Mouse (Mus musculus) cerebellum, adult 11 months (tissue): ENCODE results near the gene 4930426L09Rik.
"Not testable (repeated sequence)": the region's sequence is repeated elsewhere in the genome, so short reads cannot be mapped to it uniquely, and the experiment has no call there.

ENCODE experiments used
- DNase-seq: peaks from one replicate; pipeline ENCODE4 v3.0.0; 2022

The 4930426L09Rik gene

DNA sequence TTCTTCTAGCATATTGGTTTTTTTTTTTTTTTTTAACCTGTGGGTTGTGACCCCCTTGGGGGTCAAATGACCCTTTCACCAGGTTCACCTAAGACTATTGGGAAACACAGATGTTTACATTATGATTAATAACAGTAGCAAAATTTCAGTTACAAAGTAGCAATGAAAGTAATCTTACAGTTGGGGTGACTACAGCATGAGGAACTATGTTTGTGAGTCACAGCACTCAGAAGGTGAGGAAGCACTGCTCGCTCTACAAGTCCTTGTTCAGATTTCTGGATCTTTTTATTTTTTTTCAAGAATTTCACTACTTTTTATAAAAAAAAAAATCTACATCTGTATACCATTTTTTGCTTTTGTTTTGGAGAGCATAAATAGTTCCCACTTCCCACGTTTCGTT, 26.6 kb upstream of the 4930426L09Rik start:
- no peak for DNase-seq

DNA sequence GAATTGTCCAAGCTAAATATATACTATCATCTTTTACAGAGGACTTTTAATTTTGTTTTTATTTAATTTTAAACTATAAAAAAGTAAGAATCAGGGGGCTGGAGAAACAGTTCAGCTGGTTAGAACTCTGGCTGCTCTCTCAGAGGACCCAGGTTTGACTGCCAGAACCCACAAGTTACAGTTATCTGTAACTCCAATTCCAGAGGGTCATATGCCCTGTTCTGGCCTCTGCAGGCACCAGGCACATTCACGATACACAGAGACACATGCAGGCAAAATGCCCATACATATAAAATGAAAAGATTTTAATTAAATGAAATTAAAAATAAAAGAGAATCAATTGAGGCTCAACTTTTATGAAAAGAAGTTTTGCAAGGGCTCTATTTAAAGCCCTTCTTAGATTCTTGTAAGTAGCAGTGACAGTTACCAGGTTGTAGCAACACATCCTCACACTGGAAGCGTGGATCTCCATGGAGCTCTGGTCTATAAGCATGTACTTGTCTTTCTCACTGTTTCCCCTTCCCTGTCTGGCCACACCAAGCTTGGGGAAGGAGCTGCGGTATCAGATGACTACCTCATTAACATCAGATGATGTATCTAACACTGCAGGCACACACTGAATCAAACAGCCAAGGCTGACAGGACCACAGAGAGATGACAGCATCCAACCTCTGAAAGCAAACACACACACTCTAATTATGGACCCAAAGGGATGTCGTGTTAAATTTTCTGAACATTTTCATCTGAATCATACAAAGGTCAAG, 23.1 kb upstream of the 4930426L09Rik start:
- no peak for DNase-seq

DNA sequence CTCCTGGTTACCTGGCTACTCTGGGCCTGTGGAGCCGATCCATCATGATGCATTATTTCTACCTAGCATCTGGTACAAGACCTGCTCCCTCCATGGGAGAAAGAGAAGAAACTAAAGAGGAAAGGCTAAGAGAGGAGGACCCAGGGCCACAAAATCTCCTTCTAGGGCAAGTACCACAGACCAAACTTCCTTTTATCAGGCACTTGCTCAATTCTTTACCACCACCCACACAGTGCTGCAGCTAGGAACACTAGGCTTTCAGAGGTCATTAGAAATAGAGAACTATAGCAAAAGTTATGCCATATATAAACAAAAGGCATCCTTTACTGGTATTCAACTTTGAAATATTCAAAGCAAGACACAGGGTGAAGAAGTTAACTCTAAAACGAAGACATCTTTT, 22.0 kb upstream of the 4930426L09Rik start:
- no peak for DNase-seq

DNA sequence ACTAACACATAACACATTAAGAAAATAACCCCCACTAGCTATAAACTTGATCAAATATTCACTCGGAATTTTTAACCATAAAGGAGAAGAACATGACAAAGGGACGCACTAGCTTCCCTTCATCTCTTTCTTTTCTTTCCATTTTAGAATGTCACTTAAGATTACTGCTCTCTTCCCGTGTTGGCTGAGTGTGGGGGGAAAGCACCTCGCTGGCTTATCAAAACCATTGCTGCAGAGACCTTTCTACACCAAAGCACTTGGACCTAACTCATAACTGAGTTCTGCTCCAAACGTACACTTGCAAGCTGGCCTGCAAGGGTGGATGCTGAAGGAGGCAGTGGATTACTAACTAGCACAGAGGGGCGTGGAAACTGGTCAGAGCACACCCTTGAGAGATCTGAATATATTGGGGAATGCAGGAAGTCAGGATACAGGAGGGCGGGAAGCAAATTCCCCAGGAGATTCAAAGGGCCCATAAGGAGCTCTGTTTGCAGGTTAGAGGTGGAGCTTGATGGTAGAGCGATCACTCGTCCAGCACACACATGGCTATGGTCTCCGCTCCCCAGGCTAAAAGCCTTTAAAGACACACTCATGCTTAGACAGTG, 20.8 kb upstream of the 4930426L09Rik start:
- no peak for DNase-seq

DNA sequence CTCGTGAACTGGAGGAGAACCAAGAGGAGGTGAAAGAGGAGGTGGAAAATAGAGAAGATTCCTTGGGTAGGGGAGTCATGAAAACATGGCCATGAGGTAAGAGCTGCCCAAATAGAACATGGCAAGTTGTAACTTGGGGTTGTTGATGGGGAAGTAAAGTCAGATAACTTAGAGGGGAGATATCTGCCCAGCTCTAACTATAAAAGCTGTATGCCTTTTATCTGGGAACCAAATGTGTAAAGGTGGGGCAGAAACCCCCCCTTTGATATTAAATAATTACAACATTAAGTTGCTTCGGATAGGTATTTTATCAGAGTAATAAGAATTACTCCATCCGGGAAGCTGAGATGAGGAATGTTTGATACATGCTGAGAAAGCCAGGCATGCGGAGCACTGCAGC, 19.1 kb upstream of the 4930426L09Rik start:
- DNase-seq = no peak

DNA sequence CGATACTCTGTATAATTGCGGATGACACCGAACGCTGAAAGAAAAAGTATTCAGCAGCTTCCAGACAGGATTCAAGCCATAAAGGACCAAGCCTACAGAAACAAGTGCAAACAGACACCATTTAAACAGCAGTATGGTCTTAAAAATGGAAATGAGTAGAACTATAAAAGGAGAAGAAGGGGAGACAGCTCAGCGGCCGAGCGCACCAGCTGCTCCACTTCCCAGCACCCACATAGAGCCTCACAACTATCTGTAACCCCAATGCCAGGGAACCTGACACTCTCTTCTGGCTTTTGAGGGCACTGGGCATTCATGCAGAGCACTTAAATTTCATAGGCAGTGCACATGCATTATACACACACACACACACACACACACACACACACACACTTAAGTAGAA, 18.5 kb upstream of the 4930426L09Rik start:
- no peak for DNase-seq

DNA sequence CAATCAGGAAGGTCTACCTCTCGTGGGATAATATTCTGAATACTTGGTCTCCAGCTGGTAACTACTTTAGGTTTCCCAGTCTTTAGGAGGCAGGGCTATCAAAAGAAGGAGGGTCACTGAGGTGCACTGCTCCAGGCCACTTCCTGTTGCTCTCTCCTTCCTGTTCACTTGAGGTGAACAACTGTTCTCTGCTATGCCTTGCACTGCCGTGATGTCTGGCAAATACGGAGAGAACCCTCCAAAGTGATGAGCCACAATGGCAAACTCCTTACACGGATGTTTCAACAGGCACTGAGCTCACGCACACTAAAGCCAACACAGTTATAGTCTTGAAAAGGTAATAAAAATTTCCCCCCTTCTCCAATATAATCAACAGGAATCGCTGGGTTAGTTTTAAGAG, 15.6 kb upstream of the 4930426L09Rik start:
- no peak for DNase-seq

DNA sequence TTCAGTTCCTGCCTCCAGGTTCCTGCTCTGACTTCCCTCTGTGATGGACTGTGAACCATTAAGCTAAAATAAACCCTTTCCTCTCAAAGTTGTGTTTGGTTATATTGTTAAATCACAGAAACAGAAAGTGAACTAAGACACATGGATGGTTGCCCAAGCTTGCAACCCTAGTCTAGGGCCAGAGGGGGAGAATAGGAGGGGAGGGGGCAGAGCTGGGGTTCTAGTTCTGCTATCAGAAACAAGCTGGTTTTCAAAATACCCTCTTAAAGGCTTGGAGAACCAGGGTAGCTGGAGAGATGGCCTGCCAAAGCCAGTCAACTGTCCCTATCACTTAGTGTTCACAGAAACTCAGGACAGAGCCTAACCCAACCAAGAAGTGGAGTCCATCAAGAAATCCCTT, 14.6 kb upstream of the 4930426L09Rik start:
- no peak for DNase-seq

DNA sequence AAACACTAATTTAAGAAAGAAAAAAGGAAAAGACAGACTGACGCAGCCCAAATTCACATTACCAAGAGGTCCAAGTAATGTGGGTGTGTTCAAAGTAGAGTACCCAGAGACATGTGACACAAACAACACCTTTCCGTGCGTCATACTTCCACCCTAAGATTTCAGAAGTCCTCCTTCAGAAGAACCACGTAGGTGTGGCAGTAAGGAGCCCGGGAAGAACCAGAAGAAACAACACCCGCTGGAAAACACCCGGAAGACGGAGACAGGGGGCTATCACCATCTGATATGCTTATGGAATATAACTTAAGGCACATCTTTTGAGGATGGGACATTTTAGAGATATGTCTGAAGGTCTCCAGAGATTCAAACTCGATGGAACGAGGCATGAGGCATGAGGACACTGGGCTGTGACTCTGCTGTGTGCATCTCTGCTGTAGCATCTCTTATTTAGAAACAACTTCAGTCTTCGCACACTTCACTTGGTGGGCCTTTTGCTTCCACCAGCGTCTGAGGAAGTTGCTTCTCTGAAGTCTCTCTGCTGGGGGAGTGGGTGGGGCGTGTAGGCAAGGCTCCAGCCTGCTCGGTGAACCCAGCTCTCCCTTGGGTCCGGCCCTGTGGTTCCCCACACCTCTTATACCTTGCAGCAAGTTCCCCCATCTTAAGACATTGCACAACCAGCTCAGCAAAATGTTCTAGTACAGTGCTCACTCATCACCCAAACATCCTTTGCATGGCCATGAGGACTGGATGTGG, 13.9 kb upstream of the 4930426L09Rik start:
- no peak for DNase-seq

DNA sequence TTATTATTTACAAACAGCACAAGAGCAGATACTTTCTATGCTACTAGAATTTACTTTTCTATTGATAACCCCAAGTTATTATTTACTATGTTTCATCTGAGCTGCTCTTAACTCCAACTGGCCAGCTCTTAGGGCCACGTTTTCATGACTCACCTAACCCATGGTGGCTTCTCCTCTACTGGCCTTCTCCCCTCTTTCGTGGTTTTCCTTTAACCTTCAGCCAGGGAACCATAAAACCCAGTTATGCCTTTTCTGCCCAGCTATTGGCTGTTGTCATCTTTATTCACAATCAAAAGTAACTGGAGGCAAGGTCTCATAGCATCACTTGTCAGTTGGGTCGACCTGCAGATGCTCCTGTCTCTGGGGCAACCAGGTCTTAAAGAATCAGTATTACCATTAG, 12.6 kb upstream of the 4930426L09Rik start:
- DNase-seq = no peak

DNA sequence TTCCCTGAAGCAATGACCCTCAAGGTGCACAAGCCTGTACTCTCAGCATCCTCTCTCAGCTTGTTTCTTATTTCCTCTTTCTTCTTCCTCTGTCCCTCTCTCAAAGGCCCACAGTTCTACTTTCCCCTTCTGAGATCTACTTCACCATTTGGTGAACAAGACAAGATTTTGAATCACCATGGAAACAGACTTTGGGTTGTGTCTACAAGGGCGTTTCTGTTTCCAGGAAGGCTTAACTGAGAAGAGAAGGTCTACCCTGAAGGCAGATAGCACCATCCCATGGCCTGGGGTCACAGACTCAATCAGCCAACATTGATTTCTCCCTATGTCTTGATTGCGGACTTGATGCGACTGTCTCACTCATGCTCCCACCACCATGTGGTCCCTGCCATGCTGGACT, 9.3 kb upstream of the 4930426L09Rik start:
- no peak for DNase-seq

DNA sequence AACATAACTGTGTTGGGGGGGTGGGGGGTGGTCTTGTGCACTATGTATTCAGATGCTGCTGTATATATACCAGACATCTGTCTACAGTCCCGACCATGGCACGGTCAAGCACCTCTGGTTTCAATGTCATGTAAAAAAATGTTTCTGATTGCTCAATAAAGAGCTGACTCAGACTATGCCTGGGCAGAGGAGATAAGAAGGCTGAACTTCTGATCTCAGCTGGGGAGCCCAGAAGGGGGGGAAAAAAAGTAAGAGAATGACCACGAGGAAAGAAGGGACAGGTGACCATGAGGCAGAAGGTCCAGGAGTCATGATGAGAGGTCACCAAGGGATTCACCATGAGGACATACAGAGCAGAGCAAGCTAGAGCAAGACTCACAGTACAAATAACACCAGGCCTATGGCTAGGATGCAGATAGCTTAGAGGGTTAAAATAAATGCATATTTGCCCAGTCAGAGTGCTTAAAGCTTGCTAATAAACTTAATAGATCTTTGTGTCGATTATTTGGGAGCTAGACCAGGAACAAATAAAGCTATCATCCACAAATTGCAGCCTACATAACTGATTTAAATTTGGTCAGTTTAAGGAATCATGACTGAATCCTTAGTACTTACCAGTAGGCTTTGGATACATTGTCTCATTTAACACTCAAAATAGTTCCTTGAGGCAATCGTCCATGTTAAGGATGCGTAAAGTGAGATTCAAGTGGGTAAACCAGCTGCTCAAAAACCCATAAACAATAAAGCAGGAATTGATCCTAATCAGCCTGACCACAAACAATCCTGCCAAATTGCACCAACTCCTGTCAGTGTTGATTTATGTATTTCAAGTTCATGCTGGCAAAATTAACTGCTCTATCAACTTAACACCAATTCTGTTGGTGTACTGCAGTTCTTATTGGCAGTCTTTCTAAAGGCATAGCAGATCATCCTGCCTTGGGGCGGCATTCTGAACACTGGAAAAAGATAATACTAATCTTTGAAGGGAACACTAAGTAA, 5.3 kb upstream of the 4930426L09Rik start:
- no peak for DNase-seq

DNA sequence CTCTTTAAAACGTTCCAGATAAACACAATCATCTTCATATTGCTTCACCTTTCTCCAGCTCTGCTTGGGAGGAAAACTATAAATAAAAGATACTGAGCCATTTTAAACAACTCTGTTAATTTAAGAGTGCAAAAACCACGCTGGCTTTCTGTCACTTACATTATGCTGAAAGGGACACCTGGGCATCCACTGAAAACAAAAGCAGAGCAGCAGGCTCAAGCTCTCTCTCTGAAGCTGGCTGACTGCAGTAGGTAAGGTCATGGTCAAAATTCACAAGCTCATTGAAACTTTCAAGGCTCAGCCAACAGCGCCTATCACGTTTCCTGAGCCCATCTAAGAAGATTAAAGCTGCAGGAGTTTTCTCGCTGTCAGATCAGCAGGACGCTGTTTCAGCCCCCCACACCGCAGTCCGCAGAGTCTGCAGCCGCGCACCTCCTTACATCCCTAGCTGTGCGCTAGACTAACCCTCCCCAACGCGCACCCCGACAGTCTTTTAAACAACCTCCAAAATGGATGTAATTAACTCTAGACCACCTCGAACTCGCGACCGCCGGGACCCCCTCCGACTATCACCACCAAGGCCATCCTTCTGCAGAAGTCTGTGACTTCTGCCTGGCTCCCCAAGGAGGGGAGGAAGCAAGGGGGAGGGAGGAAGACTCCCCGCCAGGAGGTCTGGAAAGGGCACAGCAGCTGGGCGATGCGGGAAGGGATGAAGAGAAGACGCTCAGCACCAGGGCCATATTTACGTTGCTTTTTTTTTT, 1.5 kb upstream of the 4930426L09Rik start:
- DNase-seq = peak; percentile 20

DNA sequence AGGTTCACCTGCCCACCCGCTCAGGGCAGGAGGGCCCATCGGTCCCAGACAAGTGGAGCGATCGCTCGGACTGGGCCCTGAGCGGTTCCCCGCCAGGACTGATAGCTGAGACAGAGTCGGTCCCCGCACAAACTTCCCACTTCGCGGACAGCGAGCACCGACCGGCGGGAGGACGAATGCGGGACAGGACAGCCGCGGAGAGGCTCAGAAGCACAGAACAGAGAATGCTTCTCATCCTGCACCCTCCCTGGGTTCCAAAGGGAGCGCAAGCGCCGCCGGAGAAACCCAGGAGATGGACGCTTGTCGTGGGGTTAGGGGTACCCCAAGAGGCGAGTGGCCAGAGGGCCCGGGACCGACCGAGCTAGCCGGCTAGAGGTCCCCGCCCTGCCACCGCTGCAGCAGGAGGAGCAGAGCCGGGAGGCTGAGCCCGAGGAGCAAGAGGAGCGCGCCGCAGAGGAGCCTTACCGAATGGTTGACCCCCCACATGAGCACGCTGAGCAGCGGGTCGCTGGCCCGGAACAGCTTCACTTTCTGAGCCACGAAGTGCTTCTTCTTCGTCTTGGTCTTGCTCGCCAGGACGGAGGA, 664 bp upstream of the 4930426L09Rik start:
- DNase-seq = no peak

DNA sequence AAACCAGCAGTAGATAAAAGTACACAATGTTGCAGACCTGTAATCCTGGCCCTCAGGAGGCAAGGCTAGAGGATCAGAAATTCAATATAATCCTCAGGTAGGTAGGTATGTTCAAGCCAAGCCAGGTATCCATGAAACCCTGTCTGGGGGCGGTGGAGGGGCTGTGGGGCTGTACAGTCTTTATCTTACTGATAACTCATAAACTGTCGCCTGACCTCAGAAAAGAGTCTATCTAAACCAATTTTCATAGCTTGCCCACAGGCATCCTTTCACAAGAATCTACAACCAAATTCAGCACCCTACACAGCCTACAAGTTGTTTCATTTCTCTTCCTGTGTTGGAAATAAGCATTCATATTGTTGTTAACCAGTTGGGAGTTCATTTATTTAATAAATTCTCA, 1.3 kb downstream of the 4930426L09Rik start:
- DNase-seq = no peak

DNA sequence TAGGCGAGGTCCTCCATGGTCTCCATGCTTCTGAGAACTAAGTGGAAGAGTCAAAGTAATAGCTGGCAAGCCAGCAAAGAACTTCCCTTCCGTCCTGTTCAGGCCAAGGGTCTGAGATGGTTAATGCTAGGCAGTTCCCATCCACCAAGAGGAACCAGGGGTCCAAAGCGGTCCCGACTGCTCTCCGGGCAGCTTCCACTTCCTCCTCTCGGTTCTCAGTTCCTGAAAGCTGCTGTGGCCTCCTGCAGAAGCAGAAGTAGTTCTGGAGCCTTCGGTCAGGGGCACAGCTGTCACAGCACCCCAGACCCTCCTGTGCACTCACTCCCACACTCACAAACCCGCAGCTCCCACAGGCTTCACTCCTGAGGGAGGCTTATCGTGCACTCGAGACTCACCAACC, 6.7 kb downstream of the 4930426L09Rik start:
- DNase-seq = no peak

DNA sequence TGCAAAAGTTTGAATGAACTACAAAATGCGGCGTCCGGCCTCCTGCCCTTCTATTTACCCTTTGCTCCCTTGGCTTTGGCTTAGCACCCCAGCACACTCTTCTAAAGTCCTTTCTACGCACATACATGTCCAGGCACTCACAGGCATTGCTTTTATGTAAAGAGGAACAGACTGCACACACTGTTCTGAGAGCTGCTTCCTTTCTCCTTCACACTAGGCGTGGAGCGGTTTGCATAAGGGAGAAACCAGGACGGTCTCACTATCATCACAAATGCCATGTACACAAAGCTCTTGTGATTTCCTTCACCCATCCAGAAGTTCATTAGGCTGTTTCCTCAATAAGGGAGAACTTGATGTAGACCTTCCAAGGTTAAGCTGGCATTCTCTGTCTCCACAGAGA, 8.0 kb downstream of the 4930426L09Rik start:
- no peak for DNase-seq

DNA sequence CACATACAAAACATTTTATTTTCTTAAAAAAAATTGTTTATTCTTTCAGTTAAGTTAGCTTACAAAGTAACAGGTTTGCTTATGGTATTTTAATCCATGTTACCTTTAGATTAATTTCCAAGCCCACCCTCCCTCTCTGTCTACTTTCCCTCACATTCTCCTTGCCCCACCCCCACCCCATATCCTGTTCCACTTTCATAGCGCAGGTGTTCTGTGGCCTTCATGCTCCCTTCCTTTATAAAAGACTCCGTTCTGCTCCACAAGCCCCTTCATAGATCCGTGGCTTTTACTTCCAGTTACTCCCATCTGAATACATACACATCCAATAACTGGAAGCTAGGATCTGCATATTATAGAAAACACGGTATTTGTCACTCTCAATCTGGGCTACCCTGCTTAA, 9.4 kb downstream of the 4930426L09Rik start:
- DNase-seq = no peak

DNA sequence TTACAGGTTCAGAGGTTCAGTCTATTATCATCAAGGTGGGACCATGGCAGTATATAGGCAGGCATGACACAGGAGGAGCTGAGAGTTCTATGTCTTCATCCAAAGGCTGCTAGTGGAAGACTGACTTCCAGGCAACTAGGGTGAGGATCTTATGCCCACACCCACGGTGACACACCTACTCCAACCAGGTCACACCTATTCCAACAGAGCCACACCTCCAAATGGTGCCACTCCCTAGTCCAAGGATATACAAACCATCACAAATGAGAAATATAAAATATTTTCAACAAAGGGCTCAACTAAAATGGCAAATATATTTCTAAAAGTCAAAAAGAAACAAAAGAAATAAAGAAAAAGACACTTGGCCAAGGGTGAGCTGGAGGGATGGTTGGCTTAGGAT, 12.4 kb downstream of the 4930426L09Rik start:
- DNase-seq = not testable (repeated sequence)

DNA sequence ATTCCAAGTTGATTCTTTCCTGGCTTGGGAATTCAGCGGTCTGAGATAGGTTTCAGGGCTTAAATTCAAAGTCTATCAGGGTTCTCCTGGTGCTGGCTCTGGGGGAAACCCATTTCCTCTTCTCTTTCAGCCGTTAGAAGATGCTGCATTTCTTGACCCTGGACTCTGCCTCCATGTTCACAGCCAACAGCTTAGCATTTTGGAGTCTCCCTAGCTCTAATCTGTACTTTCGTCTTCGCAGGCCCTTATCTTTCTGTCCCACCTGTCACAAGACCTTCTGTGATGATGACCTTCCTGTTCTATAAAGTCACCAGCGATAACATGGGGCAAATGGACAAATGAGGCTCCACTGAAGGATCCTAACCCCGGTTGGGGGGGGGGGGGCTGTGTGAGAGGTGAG, 13.3 kb downstream of the 4930426L09Rik start:
- DNase-seq = no peak

DNA sequence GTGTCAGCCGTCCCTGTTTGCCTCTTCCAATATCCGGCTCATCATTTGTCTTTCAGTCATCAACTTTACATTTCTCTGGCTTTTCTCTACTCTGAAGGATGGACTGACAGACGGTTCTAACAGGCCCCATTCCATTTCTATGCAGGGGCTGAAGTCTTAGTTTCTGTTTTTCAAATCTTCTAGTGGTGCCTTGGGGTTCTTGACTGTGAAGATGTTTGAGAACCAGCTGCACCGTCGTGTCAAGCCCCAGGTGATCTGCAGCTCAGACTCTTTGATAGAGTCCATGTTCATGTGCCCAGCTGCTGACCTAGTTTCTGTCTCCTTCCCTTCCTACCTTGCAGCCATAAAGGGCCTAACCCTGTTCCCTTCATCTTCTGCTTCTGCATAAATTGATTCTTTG, 18.2 kb downstream of the 4930426L09Rik start:
- no peak for DNase-seq

DNA sequence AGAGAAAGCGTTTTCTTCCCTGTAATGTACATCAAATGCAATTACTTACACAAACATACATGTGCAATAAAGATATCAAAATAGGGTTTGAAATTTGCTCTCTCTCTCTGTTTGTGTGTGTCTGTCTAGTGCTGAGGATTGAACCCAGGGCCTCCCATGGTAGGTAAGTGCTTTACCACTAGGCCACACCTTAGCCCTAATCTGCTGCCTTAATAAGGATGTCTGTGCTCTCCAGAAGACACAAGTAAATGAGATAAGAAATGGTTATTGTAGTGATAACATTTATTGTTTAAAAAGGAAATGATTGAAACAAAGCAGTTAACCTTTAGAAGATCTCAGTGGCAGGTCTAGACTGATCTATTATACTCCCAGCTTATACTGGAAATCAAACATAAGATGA, 18.7 kb downstream of the 4930426L09Rik start:
- DNase-seq = no peak
